Comparison of ENCODE assay signal across 18 mouse cellular contexts in genomic region chr7:49025026-49025815, GRCm38 (mm10).
DNase-seq lines count a peak whose midpoint lies in the region; ATAC-seq lines count a peak whose summit lies in the region.
"Had no signal": no experiment of that assay in that cellular context is flagged by ENCODE, and none has a peak within 500 bp of the region (broad histone marks: within the 10 kb centered on the region; RNA-seq: fewer than 3 reads in every experiment).

No protein-coding gene starts in this region.

- no peak overlapping the region for H3K4me2 ChIP-seq in intestine, embryonic 15.5 days (replicated peaks)
- H3K4me2 ChIP-seq: embryonic facial prominence, embryonic 12.5 days; forebrain, embryonic 13.5 days; heart, embryonic 13.5 days had no signal

- H3K36me3 ChIP-seq in intestine, embryonic 15.5 days = no peaks in the 10 kb centered on the region
- H3K36me3 ChIP-seq: embryonic facial prominence, embryonic 12.5 days; heart, embryonic 13.5 days had no signal

- peak; percentile 72 for DNase-seq in left cerebral cortex, postnatal 4 days
- DNase-seq in left cerebral cortex, adult 18-20 months (ENCODE audit: low spot score in 2 of 2) = no peak
- DNase-seq in cerebellum, adult 18-20 months = peak; percentile 74 to 86
- DNase-seq in cerebellum, adult 9-11 months = peak; percentile 92
- DNase-seq in cerebellum, postnatal 36 days = peak; percentile 74 to 75
- no peak for DNase-seq in spleen, postnatal 10 days (ENCODE audit: low spot score in 2 of 2)
- DNase-seq in ovary, postnatal 14 days (ENCODE audit: low spot score) = no peak
- DNase-seq: adrenal gland, adult 8-10 months; forebrain, postnatal 0 days; gastrocnemius, postnatal 36 days; heart, adult 11 months; heart, postnatal 36 days; kidney, adult 8-10 months had no signal

- H3K9me3 ChIP-seq in intestine, embryonic 15.5 days = no peaks in the 10 kb centered on the region
- H3K9me3 ChIP-seq: embryonic facial prominence, embryonic 12.5 days; forebrain, embryonic 13.5 days; heart, embryonic 13.5 days had no signal

- WGBS in intestine, embryonic 15.5 days = 70% methylated on average over 8 of the region's 8 CpGs

- H3K9ac ChIP-seq in intestine, embryonic 15.5 days = no peak overlapping the region
- H3K9ac ChIP-seq: embryonic facial prominence, embryonic 12.5 days; forebrain, embryonic 13.5 days; forebrain, postnatal 0 days; heart, embryonic 13.5 days had no signal

- H3K4me3 ChIP-seq in intestine, embryonic 15.5 days (replicated peaks) = no peak overlapping the region
- H3K4me3 ChIP-seq: embryonic facial prominence, embryonic 12.5 days; forebrain, embryonic 13.5 days; heart, embryonic 13.5 days had no signal

- H3K27ac ChIP-seq in intestine, embryonic 15.5 days = no peak overlapping the region
- H3K27ac ChIP-seq: embryonic facial prominence, embryonic 12.5 days; forebrain, embryonic 13.5 days; heart, embryonic 13.5 days had no signal

- no peaks in the 10 kb centered on the region for H3K4me1 ChIP-seq in intestine, embryonic 15.5 days (replicated peaks)
- H3K4me1 ChIP-seq: embryonic facial prominence, embryonic 12.5 days; forebrain, embryonic 13.5 days had no signal

- no peak for ATAC-seq in intestine, embryonic 15.5 days
- ATAC-seq: forebrain, embryonic 13.5 days; forebrain, postnatal 0 days; intestine, postnatal 0 days had no signal

- intact Hi-C loops in left cerebral cortex, postnatal 4 days (cut with DNase I) = no loop called here

- no peaks in the 10 kb centered on the region for H3K27me3 ChIP-seq in intestine, embryonic 15.5 days (replicated peaks)
- H3K27me3 ChIP-seq: embryonic facial prominence, embryonic 12.5 days had no signal

Comparison
In these comparisons a context has a peak if more than half of its experiments do, and no peak if none do; other contexts are left out.
1. DNase-seq: peak in left cerebral cortex, postnatal 4 days (single experiment), cerebellum, adult 18-20 months (2 of 2), cerebellum, adult 9-11 months (single experiment) and cerebellum, postnatal 36 days (2 of 2); none in left cerebral cortex, adult 18-20 months (0 of 2), spleen, postnatal 10 days (0 of 2) and ovary, postnatal 14 days (single experiment).